20 mouse cellular contexts compared by ENCODE assay signal in genomic region chr7:15918371-15918770, GRCm38 (mm10). TPM values are rescaled to one million over a fixed set of nuclear protein-coding genes. Genes with fewer than 3 reads are reported as not detected.
"Had no signal": no experiment of that assay in that cellular context is flagged by ENCODE, and none has a peak within 500 bp of the region (broad histone marks: within the 10 kb centered on the region; RNA-seq: fewer than 3 reads in every experiment).

No protein-coding gene starts in this region.

- ATAC-seq: midbrain, embryonic 15.5 days had no signal

- H3K27me3 ChIP-seq: limb, embryonic 15.5 days; lung, embryonic 15.5 days; megakaryocyte, embryonic 14.5 days; midbrain, embryonic 15.5 days; neural tube, embryonic 12.5 days had no signal

- H3K9ac ChIP-seq: limb, embryonic 15.5 days; lung, embryonic 15.5 days; midbrain, embryonic 15.5 days; neural tube, embryonic 12.5 days had no signal

- H3K9me3 ChIP-seq: limb, embryonic 15.5 days; lung, embryonic 15.5 days; megakaryocyte, embryonic 14.5 days; midbrain, embryonic 15.5 days; neural tube, embryonic 12.5 days had no signal

- H3K27ac ChIP-seq: limb, embryonic 15.5 days; lung, embryonic 15.5 days; macrophage; midbrain, embryonic 15.5 days; neural tube, embryonic 12.5 days; stomach, postnatal 0 days had no signal

- H3K4me2 ChIP-seq: limb, embryonic 15.5 days; lung, embryonic 15.5 days; midbrain, embryonic 11.5 days; midbrain, embryonic 15.5 days; neural tube, embryonic 12.5 days had no signal

- H3K4me3 ChIP-seq: limb, embryonic 15.5 days; lung, embryonic 15.5 days; megakaryocyte, embryonic 14.5 days; midbrain, embryonic 15.5 days; neural tube, embryonic 12.5 days had no signal

- DNase-seq: layer of hippocampus, adult 9-11 months; layer of hippocampus, postnatal 36 days; lung, postnatal 14 days; thymus, postnatal 4 days had no signal

RNA-seq across cellular contexts. Expression of gene Crxos, which starts 36.0 kb away (rescaled TPM):
- total RNA-seq: layer of hippocampus, adult 18-20 months; left cerebral cortex, postnatal 25 days; monocyte, adult 5-6 weeks; neutrophil, adult 5-6 weeks had no signal
- polyA plus RNA-seq: kidney, embryonic 14.5 days; limb, embryonic 11.5 days; limb, embryonic 15.5 days; liver, embryonic 16.5 days; lung, embryonic 15.5 days; macrophage; midbrain, embryonic 15.5 days; neural tube, embryonic 12.5 days; stomach, postnatal 0 days had no signal

RNA-seq across cellular contexts. Expression of gene Crx, which starts 38.6 kb away (rescaled TPM):
- total RNA-seq: layer of hippocampus, adult 18-20 months; layer of hippocampus, postnatal 36 days; left cerebral cortex, adult 8-10 months; left cerebral cortex, postnatal 25 days; monocyte, adult 5-6 weeks; neutrophil, adult 5-6 weeks had no signal
- polyA plus RNA-seq: kidney, embryonic 14.5 days; limb, embryonic 11.5 days; limb, embryonic 15.5 days; liver, embryonic 16.5 days; lung, embryonic 15.5 days; macrophage; neural tube, embryonic 12.5 days; stomach, postnatal 0 days had no signal

RNA-seq across cellular contexts. Expression of gene Ehd2, which starts 49.0 kb away (rescaled TPM):
- total RNA-seq: monocyte, adult 5-6 weeks had no signal
- polyA plus RNA-seq: macrophage had no signal
